Mouse (Mus musculus): Measurements from ENCODE around the gene Olfr1323. TPM values are rescaled to one million over a fixed set of nuclear protein-coding genes. Genes with fewer than 3 reads are reported as not detected.

The Olfr1323 gene
- total RNA-seq (2021): not detected

DNA sequence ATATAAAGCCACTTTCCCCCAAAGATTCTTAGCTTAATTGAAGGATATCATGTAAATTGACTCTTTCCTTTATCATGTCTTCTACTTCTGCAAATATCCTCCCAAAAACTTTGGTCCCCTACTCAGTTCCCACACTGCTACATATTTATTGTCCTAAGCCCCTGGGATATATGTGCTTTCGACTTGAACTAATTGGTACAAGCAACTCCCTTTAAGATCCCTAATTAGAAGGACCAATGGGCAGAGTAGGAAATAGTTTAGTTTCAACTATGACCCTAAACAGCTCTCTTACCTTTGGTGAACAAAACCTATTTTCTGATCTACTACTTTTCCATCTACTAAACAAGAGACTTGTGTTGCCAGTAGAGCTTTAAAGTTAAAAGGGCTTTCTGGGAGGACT lies at the start of gene Olfr1323:
Gene Olfr1323, minus strand, starts transcription at position 101 of the 400 bp plus-strand sequence.
- DNase-seq: no peak
- intact Hi-C loops (cut with DNase I): no loop called here

DNA sequence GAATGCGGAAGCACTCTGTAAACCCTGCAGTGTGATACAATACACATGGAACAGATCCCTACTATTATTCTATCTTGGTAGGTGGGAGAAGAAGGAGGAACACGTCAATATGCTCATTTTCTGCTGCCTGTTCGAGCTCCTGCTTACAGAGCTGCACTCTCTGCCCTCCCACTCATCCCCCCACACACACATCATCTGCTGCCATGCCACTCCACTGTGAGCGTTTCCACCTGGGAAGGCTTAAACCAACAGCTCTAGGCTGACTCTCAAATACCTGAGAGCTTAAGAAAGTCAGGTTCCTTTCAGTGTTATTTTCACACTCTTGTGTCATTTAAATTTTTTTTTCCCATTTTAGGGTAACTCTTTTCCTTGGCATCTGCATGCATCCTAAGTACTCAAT lies 6.9 kb downstream of the Olfr1323 start:
- intact Hi-C loops (cut with DNase I): no loop called here
- no peak for DNase-seq

Other genes starting within 250 kb of the Olfr1323 start
- 1 to 10 TPM; 7.2 to 9.4 TPM for gene Igsf1, start 221.6 kb downstream of the Olfr1323 start, total RNA-seq (2021)
- gene Olfr1322, start 127.9 kb downstream of the Olfr1323 start, total RNA-seq (2021): not detected